Mouse (Mus musculus) heart, postnatal 36 days (tissue): Measurements from ENCODE around the gene Arhgef2. TPM values are rescaled to one million over a fixed set of nuclear protein-coding genes. Genes with fewer than 3 reads are reported as not detected.

Experiments
- total RNA-seq, 2 experiments: library from RNA; stranded (reverse); gene quantifications; 2 replicates each; pipeline ENCODE4 v1.2.3; 2021

Arhgef2 gene
- total RNA-seq, 2 experiments from 2014 or later: 42.2 to 51.1 TPM

Other genes with a start within 250 kb of the Arhgef2 start
- 1 to 10 TPM in 1 of 2 experiments, under 1 TPM in 1; 0.46 to 1.2 TPM for gene Paqr6, start 241.4 kb upstream of the Arhgef2 start, total RNA-seq
- not detected for gene Bglap3, start 233.2 kb upstream of the Arhgef2 start, total RNA-seq
- not detected for gene Bglap2, start 227.3 kb upstream of the Arhgef2 start, total RNA-seq
- not detected for gene Bglap, start 221.5 kb upstream of the Arhgef2 start, total RNA-seq
- 10 to 100 TPM; 14.5 to 18.3 TPM for gene Pmf1, start 195.6 kb upstream of the Arhgef2 start, total RNA-seq
- gene Slc25a44, start 180.8 kb upstream of the Arhgef2 start, total RNA-seq: 10 to 100 TPM; 11.6 to 15.6 TPM
- 1 to 10 TPM; 3.1 to 3.6 TPM for gene Sema4a, start 144.8 kb upstream of the Arhgef2 start, total RNA-seq
- 100 to 1,000 TPM; 121 to 130 TPM for gene Lmna, start 96.0 kb upstream of the Arhgef2 start, total RNA-seq
- under 1 TPM; 0.22 to 0.58 TPM for gene Mex3a, start 73.6 kb upstream of the Arhgef2 start, total RNA-seq
- gene Rab25, start 57.7 kb upstream of the Arhgef2 start, total RNA-seq: not detected
- 10 to 100 TPM; 94.6 to 99.1 TPM for gene Lamtor2, start 52.9 kb upstream of the Arhgef2 start, total RNA-seq
- gene Ubqln4, start 52.2 kb upstream of the Arhgef2 start, total RNA-seq: 10 to 100 TPM; 65.0 to 75.6 TPM
- 10 to 100 TPM; 70.7 to 73.8 TPM for gene Ssr2, start 30.1 kb upstream of the Arhgef2 start, total RNA-seq
- under 1 TPM in 1 of 2 experiments, not detected in 1; 0.22 TPM for gene Rxfp4, start 47.2 kb downstream of the Arhgef2 start, total RNA-seq
- gene Khdc4, start 79.8 kb downstream of the Arhgef2 start, total RNA-seq: 10 to 100 TPM; 27.4 to 30.8 TPM
- gene Rit1, start 110.9 kb downstream of the Arhgef2 start, total RNA-seq: 10 to 100 TPM; 91.0 to 99.6 TPM
- 1 to 10 TPM; 6.2 to 7.0 TPM for gene Syt11, start 169.2 kb downstream of the Arhgef2 start, total RNA-seq
- 10 to 100 TPM; 20.6 to 21.0 TPM for gene Gon4l, start 229.3 kb downstream of the Arhgef2 start, total RNA-seq